Mouse (Mus musculus): Measurements from ENCODE around the gene Gcfc2. TPM values are rescaled to one million over a fixed set of nuclear protein-coding genes. Genes with fewer than 3 reads are reported as not detected.

Gcfc2 gene
- polyA plus RNA-seq, 1 experiment, result 1.6 TPM

DNA sequence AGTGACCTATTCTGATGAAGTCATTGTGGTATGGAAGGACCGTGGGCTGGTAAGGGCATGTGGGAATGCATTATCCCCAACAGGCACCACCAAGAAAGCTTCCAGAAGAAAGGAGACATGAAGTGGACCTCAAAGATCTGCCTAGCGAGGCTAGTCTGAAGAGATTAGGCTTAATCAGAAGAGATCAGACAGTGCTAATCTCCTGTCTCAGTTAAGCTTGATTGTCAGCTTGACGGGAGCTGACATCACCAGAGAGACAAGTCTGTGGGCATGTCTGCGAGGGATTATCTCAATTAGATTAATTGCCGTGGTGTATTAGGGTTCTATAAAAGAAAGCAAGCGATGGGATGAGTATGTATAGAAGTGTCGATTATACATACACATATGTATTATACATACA lies 47.7 kb downstream of the Gcfc2 start:
- TF ChIP-seq POLR2A (IDR thresholded peaks at IDR 0.05; ENCODE audit: low read depth, low read length) (no peak), CTCF (IDR thresholded peaks at IDR 0.05; ENCODE audit: extremely low read depth, insufficient read depth, insufficient read length, insufficient replicate concordance) (no peak)
- Histone ChIP-seq H3K27ac (ENCODE audit: insufficient read depth, low read length) (no peak overlapping the region), H3K27me3 (ENCODE audit: control insufficient read depth, insufficient read depth, low read length) (no peaks in the 10 kb centered on the region), H3K36me3 (ENCODE audit: control insufficient read depth, insufficient read depth, low read length) (no peaks in the 10 kb centered on the region), H3K4me3 (ENCODE audit: extremely low read depth, insufficient read depth, insufficient read length) (no peak overlapping the region), H3K4me1 (ENCODE audit: control insufficient read depth, insufficient read depth, insufficient read length) (no peaks in the 10 kb centered on the region)
- 89% methylated on average over 7 of the region's 7 CpGs for WGBS
- no peak for DNase-seq (ENCODE audit: low read depth in 1 of 2, low spot score in 2 of 2)

DNA sequence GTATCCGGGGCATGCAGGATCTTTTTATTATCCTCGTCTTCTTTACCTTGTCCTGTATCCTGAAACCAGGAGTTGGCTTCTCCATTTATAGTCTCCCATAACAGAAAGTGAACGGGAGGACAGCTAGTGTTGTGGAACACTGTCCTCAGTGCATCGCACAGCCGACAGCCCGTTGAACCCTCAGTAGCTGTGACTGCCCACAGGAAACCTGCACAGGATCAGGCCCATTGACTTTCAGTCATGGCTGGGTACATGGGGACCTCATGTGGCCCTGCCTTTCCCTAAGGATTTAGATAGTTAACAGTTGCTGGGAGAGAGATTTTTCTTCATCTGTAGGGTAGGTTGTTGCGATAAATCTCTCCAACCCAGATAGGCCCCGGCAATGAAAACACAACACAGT lies 49.1 kb downstream of the Gcfc2 start:
- no peak for TF ChIP-seq CTCF (IDR thresholded peaks at IDR 0.05; ENCODE audit: extremely low read depth, insufficient read depth, insufficient read length, insufficient replicate concordance)
- TF ChIP-seq POLR2A (IDR thresholded peaks at IDR 0.05; ENCODE audit: low read depth, low read length), result no peak
- H3K36me3 ChIP-seq (ENCODE audit: control insufficient read depth, insufficient read depth, low read length), result no peaks in the 10 kb centered on the region
- no peak overlapping the region for H3K27ac ChIP-seq (ENCODE audit: insufficient read depth, low read length)
- H3K4me1 ChIP-seq (ENCODE audit: control insufficient read depth, insufficient read depth, insufficient read length), result no peaks in the 10 kb centered on the region
- WGBS, result 86% methylated on average over 8 of the region's 8 CpGs
- no peak for DNase-seq (ENCODE audit: low read depth in 1 of 2, low spot score in 2 of 2)
- H3K4me3 ChIP-seq (ENCODE audit: extremely low read depth, insufficient read depth, insufficient read length), result no peak overlapping the region
- H3K27me3 ChIP-seq (ENCODE audit: control insufficient read depth, insufficient read depth, low read length), result no peaks in the 10 kb centered on the region

DNA sequence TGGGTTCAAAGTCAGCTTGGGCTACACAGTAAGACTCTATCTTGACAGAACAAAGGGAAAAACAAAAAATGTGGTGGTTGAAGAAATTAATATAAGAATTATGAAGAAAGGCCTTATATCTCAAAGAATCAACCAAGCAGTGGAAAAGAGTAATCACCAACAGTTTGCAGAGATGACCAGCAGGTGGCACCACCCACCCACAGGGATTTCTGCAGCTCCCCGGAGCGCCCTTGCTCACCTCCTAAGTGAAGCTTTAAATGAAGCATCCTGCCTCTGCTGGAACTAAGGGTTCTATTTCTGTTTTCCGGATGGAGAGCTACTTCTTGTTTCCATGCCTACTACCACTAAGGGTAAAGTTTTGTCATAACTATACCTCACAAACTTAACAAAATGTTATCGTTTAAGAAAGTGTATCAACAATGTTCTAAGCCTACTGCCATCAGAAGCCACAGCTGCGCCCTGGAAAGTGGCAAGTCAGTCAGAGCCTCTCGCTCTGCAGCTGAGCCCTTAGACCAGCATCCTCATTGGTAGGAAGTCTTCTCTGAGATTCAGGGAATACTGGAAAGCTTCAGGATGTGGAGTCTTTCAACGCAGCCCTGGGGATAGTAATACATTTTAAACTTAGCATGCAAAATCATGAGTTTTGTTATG lies 52.6 kb downstream of the Gcfc2 start:
- Histone ChIP-seq H3K4me3 (ENCODE audit: extremely low read depth, insufficient read depth, insufficient read length) (no peak overlapping the region), H3K36me3 (ENCODE audit: control insufficient read depth, insufficient read depth, low read length) (no peaks in the 10 kb centered on the region), H3K4me1 (ENCODE audit: control insufficient read depth, insufficient read depth, insufficient read length) (no peaks in the 10 kb centered on the region), H3K27me3 (ENCODE audit: control insufficient read depth, insufficient read depth, low read length) (no peaks in the 10 kb centered on the region), H3K27ac (ENCODE audit: insufficient read depth, low read length) (no peak overlapping the region)
- 31% methylated on average over 7 of the region's 7 CpGs for WGBS
- TF ChIP-seq POLR2A (IDR thresholded peaks at IDR 0.05; ENCODE audit: low read depth, low read length) (no peak), CTCF (IDR thresholded peaks at IDR 0.05; ENCODE audit: extremely low read depth, insufficient read depth, insufficient read length, insufficient replicate concordance) (peak; percentile 79)
- DNase-seq (ENCODE audit: low read depth in 1 of 2, low spot score in 2 of 2), result peak; percentile 12 to 58

DNA sequence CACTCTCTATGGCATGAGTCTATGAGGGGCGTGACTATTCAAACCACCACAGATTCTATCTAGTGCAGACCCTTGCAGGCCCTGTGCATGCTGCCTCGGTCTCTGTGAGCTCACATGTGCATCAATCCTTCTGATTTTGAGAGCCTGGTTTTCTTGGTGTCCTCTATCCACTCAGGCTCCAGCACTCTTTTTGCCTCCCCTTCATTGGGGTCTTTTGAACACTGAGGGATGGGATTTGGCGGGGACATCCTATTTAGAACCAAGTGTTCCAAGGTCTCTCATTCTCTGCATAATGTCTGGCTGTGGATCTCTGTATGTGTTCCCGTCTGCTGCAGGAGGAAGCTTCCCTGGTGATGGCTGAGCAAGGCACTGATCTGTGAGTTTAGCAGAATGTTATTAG lies 55.8 kb downstream of the Gcfc2 start:
- no peak for TF ChIP-seq CTCF (IDR thresholded peaks at IDR 0.05; ENCODE audit: extremely low read depth, insufficient read depth, insufficient read length, insufficient replicate concordance)
- TF ChIP-seq POLR2A (IDR thresholded peaks at IDR 0.05; ENCODE audit: low read depth, low read length), result no peak
- Histone ChIP-seq H3K27me3 (ENCODE audit: control insufficient read depth, insufficient read depth, low read length) (no peaks in the 10 kb centered on the region), H3K4me3 (ENCODE audit: extremely low read depth, insufficient read depth, insufficient read length) (no peak overlapping the region), H3K27ac (ENCODE audit: insufficient read depth, low read length) (no peak overlapping the region), H3K36me3 (ENCODE audit: control insufficient read depth, insufficient read depth, low read length) (no peaks in the 10 kb centered on the region), H3K4me1 (ENCODE audit: control insufficient read depth, insufficient read depth, insufficient read length) (no peaks in the 10 kb centered on the region)
- peak in 1 of 2 experiments; percentile 0 for DNase-seq (ENCODE audit: low read depth in 1 of 2, low spot score in 2 of 2)
- 93% methylated on average over 4 of the region's 4 CpGs for WGBS

DNA sequence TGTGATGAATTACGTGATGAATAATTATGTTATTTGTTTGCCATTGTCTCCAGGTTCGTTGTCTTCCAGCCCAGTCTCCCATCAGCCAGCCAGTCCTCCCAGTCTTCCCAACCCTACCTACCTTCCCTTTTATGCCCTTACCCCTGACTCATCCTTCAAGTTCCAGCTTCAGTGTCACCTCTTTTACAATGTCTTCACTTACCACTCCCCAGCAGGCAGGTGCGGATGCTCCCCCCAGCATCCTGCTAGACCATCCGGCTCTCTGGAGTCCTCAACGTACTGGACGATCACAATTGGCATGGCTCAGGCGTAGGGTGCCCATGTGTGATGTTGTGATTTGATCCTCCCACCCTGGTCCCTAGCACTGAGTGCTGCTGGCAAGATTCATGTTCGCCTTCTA lies 62.7 kb downstream of the Gcfc2 start:
- TF ChIP-seq CTCF (IDR thresholded peaks at IDR 0.05; ENCODE audit: extremely low read depth, insufficient read depth, insufficient read length, insufficient replicate concordance) (no peak), POLR2A (IDR thresholded peaks at IDR 0.05; ENCODE audit: low read depth, low read length) (no peak)
- H3K4me3 ChIP-seq (ENCODE audit: extremely low read depth, insufficient read depth, insufficient read length), result no peak overlapping the region
- H3K27me3 ChIP-seq (ENCODE audit: control insufficient read depth, insufficient read depth, low read length), result no peaks in the 10 kb centered on the region
- no peaks in the 10 kb centered on the region for H3K36me3 ChIP-seq (ENCODE audit: control insufficient read depth, insufficient read depth, low read length)
- no peaks in the 10 kb centered on the region for H3K4me1 ChIP-seq (ENCODE audit: control insufficient read depth, insufficient read depth, insufficient read length)
- 86% methylated on average over 8 of the region's 8 CpGs for WGBS
- H3K27ac ChIP-seq (ENCODE audit: insufficient read depth, low read length), result no peak overlapping the region
- peak in 1 of 2 experiments; percentile 2 for DNase-seq (ENCODE audit: low read depth in 1 of 2, low spot score in 2 of 2)

DNA sequence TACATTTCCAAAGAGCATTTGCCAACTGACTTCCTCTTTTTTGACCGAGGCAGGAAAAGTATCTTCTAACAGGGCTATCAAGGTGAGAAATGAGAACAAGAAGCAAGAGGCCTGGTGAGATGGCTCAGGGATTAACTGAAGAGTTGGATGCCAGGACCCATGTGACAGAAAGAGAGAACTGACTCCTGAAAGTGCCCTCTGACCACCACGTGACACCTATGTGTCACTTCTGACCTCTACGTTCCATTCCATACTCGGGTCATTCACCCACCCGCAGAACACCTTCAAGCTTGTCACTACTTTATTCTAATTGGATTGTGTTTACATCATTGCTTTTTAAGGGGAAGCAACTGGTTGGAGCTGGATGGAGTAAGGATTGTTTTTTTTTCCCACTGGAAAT lies 63.1 kb downstream of the Gcfc2 start:
- Histone ChIP-seq H3K36me3 (ENCODE audit: control insufficient read depth, insufficient read depth, low read length) (no peaks in the 10 kb centered on the region), H3K27me3 (ENCODE audit: control insufficient read depth, insufficient read depth, low read length) (no peaks in the 10 kb centered on the region), H3K4me1 (ENCODE audit: control insufficient read depth, insufficient read depth, insufficient read length) (no peaks in the 10 kb centered on the region), H3K4me3 (ENCODE audit: extremely low read depth, insufficient read depth, insufficient read length) (no peak overlapping the region), H3K27ac (ENCODE audit: insufficient read depth, low read length) (no peak overlapping the region)
- WGBS, result 34% methylated on average over 5 of the region's 5 CpGs
- no peak for TF ChIP-seq CTCF (IDR thresholded peaks at IDR 0.05; ENCODE audit: extremely low read depth, insufficient read depth, insufficient read length, insufficient replicate concordance)
- TF ChIP-seq POLR2A (IDR thresholded peaks at IDR 0.05; ENCODE audit: low read depth, low read length), result no peak
- DNase-seq (ENCODE audit: low read depth in 1 of 2, low spot score in 2 of 2), result peak in 1 of 2 experiments; percentile 1

DNA sequence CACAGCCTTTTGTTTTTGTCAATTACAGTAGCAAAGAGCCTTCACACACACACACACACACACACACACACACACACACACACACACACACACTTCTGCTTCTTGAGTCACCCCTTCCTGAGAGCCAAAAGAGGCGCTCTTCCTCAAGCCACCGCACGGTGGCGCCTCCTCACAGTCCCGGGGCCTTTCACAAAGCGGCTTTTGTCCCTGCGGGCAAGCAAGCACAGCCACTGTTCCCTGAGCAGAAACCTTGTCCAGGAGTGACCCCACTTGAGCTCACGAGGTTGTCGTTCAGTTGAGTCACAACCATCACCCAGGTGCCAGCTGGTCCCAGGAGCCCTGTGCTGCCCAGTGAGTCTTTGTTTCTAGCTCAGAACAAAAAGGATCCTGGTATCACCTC lies 63.5 kb downstream of the Gcfc2 start:
- H3K27me3 ChIP-seq (ENCODE audit: control insufficient read depth, insufficient read depth, low read length), result no peaks in the 10 kb centered on the region
- H3K4me1 ChIP-seq (ENCODE audit: control insufficient read depth, insufficient read depth, insufficient read length), result no peaks in the 10 kb centered on the region
- H3K27ac ChIP-seq (ENCODE audit: insufficient read depth, low read length), result no peak overlapping the region
- peak in 1 of 2 experiments; percentile 48 for DNase-seq (ENCODE audit: low read depth in 1 of 2, low spot score in 2 of 2)
- peak; percentile 69 for TF ChIP-seq CTCF (IDR thresholded peaks at IDR 0.05; ENCODE audit: extremely low read depth, insufficient read depth, insufficient read length, insufficient replicate concordance)
- no peak for TF ChIP-seq POLR2A (IDR thresholded peaks at IDR 0.05; ENCODE audit: low read depth, low read length)
- no peaks in the 10 kb centered on the region for H3K36me3 ChIP-seq (ENCODE audit: control insufficient read depth, insufficient read depth, low read length)
- H3K4me3 ChIP-seq (ENCODE audit: extremely low read depth, insufficient read depth, insufficient read length), result no peak overlapping the region
- 5% methylated on average over 9 of the region's 9 CpGs for WGBS
